Mouse (Mus musculus) embryo, embryonic 10 days (tissue): ENCODE data around the gene Igf2r.

Experiments used
- DNase-seq: peaks from one replicate; pipeline ENCODE4 v3.0.0-alpha.2; 2015; ENCODE audit warnings: low spot score

Igf2r gene

GRCm38 (mm10) chr17:12672285-12672790 lies 97.1 kb downstream of the Igf2r start:
- DNase-seq: peak; percentile 28

DNA sequence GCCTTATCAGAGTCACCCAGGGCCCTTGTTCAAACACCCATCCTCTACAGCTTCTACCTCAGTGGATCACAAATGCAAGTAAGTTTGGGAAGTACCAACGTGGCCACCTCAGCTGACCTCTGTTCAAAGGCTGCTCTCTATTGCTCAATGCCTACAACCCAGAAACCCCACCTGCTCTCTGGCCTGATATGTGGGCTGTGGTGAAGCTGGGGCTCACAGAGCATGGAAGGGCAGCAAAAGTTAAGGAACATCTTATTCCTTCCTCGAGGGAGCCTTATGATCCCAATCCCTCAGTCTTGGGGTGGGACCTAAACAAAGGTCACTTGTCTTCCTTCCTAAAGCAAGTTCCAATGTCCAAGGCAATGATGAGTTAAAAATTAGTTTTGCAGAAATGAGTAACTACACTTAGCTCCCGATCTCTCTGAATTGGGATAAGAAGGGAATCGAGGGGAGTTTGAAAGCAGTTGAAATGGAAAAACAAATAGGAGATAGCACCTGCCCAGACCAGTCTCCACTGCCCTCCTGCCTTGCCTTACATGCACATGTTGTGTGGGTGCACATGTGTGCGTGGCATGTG lies 98.3 kb downstream of the Igf2r start:
- no peak for DNase-seq

DNA sequence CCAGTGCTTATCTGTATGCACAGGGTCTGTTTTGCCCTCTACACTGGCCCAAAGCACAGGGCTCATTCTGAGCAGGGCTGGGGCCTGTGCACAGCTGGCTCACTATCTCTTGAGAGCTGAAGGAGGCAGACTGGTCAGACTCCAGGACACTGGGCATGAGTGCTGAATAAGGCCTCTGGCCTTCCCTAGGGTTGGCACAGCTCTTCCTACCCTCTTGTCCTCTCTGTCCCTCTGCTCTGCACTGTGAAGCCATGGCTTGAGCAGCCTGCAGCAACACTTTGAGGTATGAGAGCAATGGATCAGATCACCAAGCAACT lies 100.1 kb downstream of the Igf2r start:
- no peak for DNase-seq

GRCm38 (mm10) chr17:12668478-12669362 lies 100.7 kb downstream of the Igf2r start:
- peak; percentile 58 for DNase-seq

- no peak for DNase-seq
These were observed 105.3 kb downstream of the Igf2r start for GRCm38 (mm10) chr17:12664156-12664555.

DNA sequence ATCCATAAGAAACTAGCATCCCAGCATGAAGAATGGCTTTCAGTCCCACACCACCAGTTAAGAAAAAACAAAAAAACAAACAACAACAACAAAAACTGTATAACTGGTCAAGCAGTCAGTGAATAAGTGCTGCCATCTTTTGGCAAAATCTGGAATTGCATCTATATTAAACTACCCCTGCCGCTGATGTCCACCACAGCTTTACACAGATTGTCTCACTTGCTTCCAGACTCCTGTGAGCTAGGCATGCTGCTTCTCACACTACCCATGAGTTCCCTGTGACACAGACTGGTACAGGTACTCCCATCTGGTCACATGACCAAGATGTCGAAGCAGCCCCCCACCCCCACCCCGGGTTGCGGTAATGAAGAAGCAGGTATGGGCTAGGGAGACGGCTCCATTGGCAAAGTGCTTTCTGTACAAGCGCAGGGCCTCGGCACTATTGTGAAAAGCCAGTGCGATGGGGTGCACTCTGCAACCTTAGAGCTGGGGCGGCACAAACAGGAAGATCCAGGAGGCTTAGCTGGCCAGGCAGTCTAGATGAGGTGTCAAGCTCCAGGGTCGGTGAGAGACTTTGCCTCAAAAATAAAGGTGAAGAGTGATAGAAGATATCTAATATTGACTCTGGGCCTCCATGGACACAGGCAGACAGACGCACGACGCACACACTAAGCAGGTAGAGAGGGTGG lies 108.7 kb downstream of the Igf2r start:
- peak; percentile 69 for DNase-seq

- no peak for DNase-seq
These were observed 110.2 kb downstream of the Igf2r start for GRCm38 (mm10) chr17:12659233-12659632.

DNA sequence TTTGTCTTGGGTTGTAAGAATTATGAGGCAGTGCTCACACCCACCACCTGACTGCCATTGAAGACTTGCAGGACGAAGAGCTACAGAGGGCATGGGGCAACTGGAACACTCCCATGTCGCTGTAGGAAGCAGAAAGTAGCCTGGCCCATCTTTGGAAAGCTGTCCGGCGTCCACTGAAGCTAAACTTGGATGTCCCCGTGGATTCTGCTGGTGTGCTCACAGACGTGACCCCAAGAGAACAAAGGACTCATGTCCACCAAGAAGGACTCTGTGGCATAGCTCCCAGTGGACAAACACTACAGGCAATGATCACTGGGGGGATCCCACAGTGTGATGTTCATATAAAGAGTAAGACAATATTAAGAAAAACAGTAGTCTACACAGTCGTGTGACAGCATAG lies 110.7 kb downstream of the Igf2r start:
- no peak for DNase-seq

- no peak for DNase-seq
These were observed 113.6 kb downstream of the Igf2r start for GRCm38 (mm10) chr17:12655826-12656225.

- DNase-seq: no peak
These were observed 115.4 kb downstream of the Igf2r start for GRCm38 (mm10) chr17:12654061-12654460.

DNA sequence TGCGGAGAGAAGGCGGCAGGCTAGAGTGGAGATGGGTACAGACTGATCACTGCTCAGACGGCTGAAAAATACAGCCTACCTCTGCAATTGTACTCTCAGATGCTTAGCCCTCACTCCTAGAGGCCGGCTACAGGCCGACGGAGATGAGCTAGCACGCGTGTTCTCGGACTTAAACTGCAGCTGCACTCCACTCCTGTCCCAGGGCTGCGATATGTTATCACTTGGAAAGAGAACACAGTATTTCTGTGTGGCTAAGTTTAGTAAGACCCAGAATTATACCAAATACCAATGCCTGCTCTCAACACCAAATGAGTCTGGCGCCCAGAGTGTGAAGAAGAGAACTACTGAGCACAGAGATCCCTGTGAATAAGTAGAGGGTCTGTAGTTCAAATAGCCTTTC lies 116.9 kb downstream of the Igf2r start:
- DNase-seq: no peak

GRCm38 (mm10) chr17:12645461-12645860 lies 124.0 kb downstream of the Igf2r start:
- DNase-seq: no peak

GRCm38 (mm10) chr17:12641087-12641486 lies 128.4 kb downstream of the Igf2r start:
- no peak for DNase-seq

GRCm38 (mm10) chr17:12639585-12639984 lies 129.9 kb downstream of the Igf2r start:
- no peak for DNase-seq

GRCm38 (mm10) chr17:12634814-12635213 lies 134.7 kb downstream of the Igf2r start:
- DNase-seq: no peak
